Mouse (Mus musculus) small intestine, adult 2 months (tissue): ENCODE measurements around the gene Rasgrp2. TPM values are rescaled to one million over a fixed set of nuclear protein-coding genes. Genes with fewer than 3 reads are reported as not detected.

ENCODE experiments used
- H3K27ac ChIP-seq: fragments of 200-500 bp; 2 replicates; pipeline ENCODE4 v1.5.1; 2012; ENCODE audit warnings: low read depth, low read length, control low read depth, inconsistent platforms; ENCODE audit not compliant: insufficient read depth
- H3K27me3 ChIP-seq: fragments of 200-500 bp; 2 replicates; pipeline ENCODE4 v1.6.1; 2012; ENCODE audit warnings: mild to moderate bottlenecking, moderate library complexity, low read length, inconsistent platforms; ENCODE audit not compliant: control insufficient read depth, insufficient read depth
- H3K36me3 ChIP-seq: fragments of 200-500 bp; 2 replicates; pipeline ENCODE4 v1.6.1; 2012; ENCODE audit warnings: mild to moderate bottlenecking, low read length, control low read depth, inconsistent platforms; ENCODE audit not compliant: control insufficient read depth, insufficient read depth
- H3K4me1 ChIP-seq: fragments of 200-500 bp; 2 replicates; pipeline ENCODE4 v1.6.1; 2012; ENCODE audit warnings: low read length, inconsistent platforms, mixed read lengths; ENCODE audit not compliant: control insufficient read depth, insufficient read depth, insufficient read length
- H3K4me3 ChIP-seq: fragments of 200-500 bp; 2 replicates; pipeline ENCODE4 v1.5.1; 2012; ENCODE audit warnings: low read depth, mild to moderate bottlenecking, control low read depth, inconsistent platforms, low read length, moderate library complexity
- CTCF ChIP-seq: fragments of 200-500 bp; IDR thresholded peaks from 2 replicates; pipeline ENCODE4 v1.5.1; 2012; ENCODE audit warnings: low read depth, mild to moderate bottlenecking, control low read depth, inconsistent platforms, low read length, moderate library complexity, mixed read lengths; ENCODE audit not compliant: insufficient replicate concordance, insufficient read length; ENCODE audit errors: extremely low read depth
- POLR2A ChIP-seq: fragments of 200-500 bp; IDR thresholded peaks from 2 replicates; pipeline ENCODE4 v1.6.1; 2012; ENCODE audit warnings: low read depth, mild to moderate bottlenecking, control low read depth, inconsistent platforms, low read length, moderate library complexity
- WGBS: fragments of 180-500 bp; shearing (Covaris S2); methylation state at CpG from one replicate; pipeline ENCODE4 v1.1.7; 2018; 5-methylcytosine and 5-hydroxymethylcytosine counted together
- polyA plus RNA-seq: library from polyadenylated mRNA; depleted of rRNA; stranded (reverse); fragments of >200 nt; gene quantifications from 2 replicates; pipeline ENCODE4 v1.2.3, GENCODE M21; 2012

Gene Rasgrp2
- polyA plus RNA-seq, 1 experiment = 38.3 TPM

- H3K27me3 ChIP-seq = no peaks in the 10 kb centered on the region
- WGBS = under 1% methylated on average over 84 of the region's 85 CpGs
These were observed 35.5 kb upstream of the Rasgrp2 start, which contains the start of gene Sf1 for GRCm38 (mm10) chr19:6363411-6364240. Sf1 (plus strand) TSS chr19:6363690.

GRCm38 (mm10) chr19:6364317-6364725 is 34.8 kb upstream of the Rasgrp2 start:
- 1% methylated on average over 55 of the region's 55 CpGs for WGBS
- TF ChIP-seq CTCF = no peak
- peak; percentile 49 for TF ChIP-seq POLR2A

More at GRCm38 (mm10) chr19:6363411-6364240, 35.5 kb upstream of the Rasgrp2 start, which contains the start of gene Sf1:
- Histone ChIP-seq H3K4me3 (peak within 1 kb of the TSS; percentile 92), H3K27ac (peak within 1 kb of the TSS; percentile 91), H3K4me1 (no peaks in the 10 kb centered on the region; the same call in 1 of the 2 replicates), H3K36me3 (peaks cover 30% of the 10 kb centered on the region)
- TF ChIP-seq CTCF (no peak), POLR2A (peak; percentile 75)

GRCm38 (mm10) chr19:6364842-6365241 is 34.3 kb upstream of the Rasgrp2 start:
- peaks cover 38% of the 10 kb centered on the region for H3K36me3 ChIP-seq
- no peaks in the 10 kb centered on the region; the same call in 1 of the 2 replicates for H3K4me1 ChIP-seq
- no peak overlapping the region for H3K27ac ChIP-seq
- TF ChIP-seq CTCF (no peak), POLR2A (no peak)
- no peaks in the 10 kb centered on the region for H3K27me3 ChIP-seq
- H3K4me3 ChIP-seq = peak overlapping the region; percentile 92
- WGBS = 0% methylated on average over 2 of the region's 2 CpGs

More at GRCm38 (mm10) chr19:6364317-6364725, 34.8 kb upstream of the Rasgrp2 start:
- no peaks in the 10 kb centered on the region for H3K27me3 ChIP-seq
- peak overlapping the region; percentile 87 for H3K27ac ChIP-seq
- H3K36me3 ChIP-seq = peaks cover 34% of the 10 kb centered on the region
- H3K4me3 ChIP-seq = peak overlapping the region; percentile 92
- H3K4me1 ChIP-seq = no peaks in the 10 kb centered on the region; the same call in 1 of the 2 replicates

GRCm38 (mm10) chr19:6370175-6370574 is 29.0 kb upstream of the Rasgrp2 start:
- WGBS = 78% methylated on average over 2 of the region's 2 CpGs
- Histone ChIP-seq H3K4me3 (no peak overlapping the region), H3K27ac (no peak overlapping the region), H3K27me3 (no peaks in the 10 kb centered on the region), H3K36me3 (peaks cover 82% of the 10 kb centered on the region), H3K4me1 (no peaks in the 10 kb centered on the region; the same call in 1 of the 2 replicates)
- TF ChIP-seq POLR2A (no peak), CTCF (no peak)

- Histone ChIP-seq H3K4me3 (no peak overlapping the region), H3K4me1 (no peaks in the 10 kb centered on the region), H3K27ac (no peak overlapping the region), H3K27me3 (no peaks in the 10 kb centered on the region), H3K36me3 (peaks cover 89% of the 10 kb centered on the region)
- WGBS = 87% methylated on average over 3 of the region's 3 CpGs
- TF ChIP-seq CTCF (no peak), POLR2A (no peak)
These were observed 26.7 kb upstream of the Rasgrp2 start for GRCm38 (mm10) chr19:6372433-6372832.

GRCm38 (mm10) chr19:6373539-6374400 is 25.4 kb upstream of the Rasgrp2 start:
- 54% methylated on average over 12 of the region's 12 CpGs for WGBS
- TF ChIP-seq POLR2A (no peak; the same call in 1 of the 2 replicates), CTCF (peak; percentile 75)
- H3K27me3 ChIP-seq = no peaks in the 10 kb centered on the region
- H3K4me1 ChIP-seq = no peaks in the 10 kb centered on the region
- H3K27ac ChIP-seq = no peak overlapping the region
- peaks cover 87% of the 10 kb centered on the region for H3K36me3 ChIP-seq
- no peak overlapping the region for H3K4me3 ChIP-seq

- Histone ChIP-seq H3K4me1 (no peaks in the 10 kb centered on the region), H3K36me3 (peaks cover 84% of the 10 kb centered on the region), H3K27ac (no peak overlapping the region), H3K4me3 (no peak overlapping the region), H3K27me3 (no peaks in the 10 kb centered on the region)
- 96% methylated on average over 9 of the region's 10 CpGs for WGBS
- TF ChIP-seq CTCF = no peak
- TF ChIP-seq POLR2A = no peak
These were observed 24.6 kb upstream of the Rasgrp2 start for GRCm38 (mm10) chr19:6374571-6374970.
